Mouse (Mus musculus): Measurements from ENCODE around the gene Saa2. TPM values are rescaled to one million over a fixed set of nuclear protein-coding genes. Genes with fewer than 3 reads are reported as not detected.

The Saa2 gene
- not detected for polyA plus RNA-seq (2015; fragmentation: Illumina TruSeq; extraction: RNeasy Lipid Tissue Mini Kit (QIAGEN cat#74804); ENCODE audit: insufficient read depth, low replicate concordance)

DNA sequence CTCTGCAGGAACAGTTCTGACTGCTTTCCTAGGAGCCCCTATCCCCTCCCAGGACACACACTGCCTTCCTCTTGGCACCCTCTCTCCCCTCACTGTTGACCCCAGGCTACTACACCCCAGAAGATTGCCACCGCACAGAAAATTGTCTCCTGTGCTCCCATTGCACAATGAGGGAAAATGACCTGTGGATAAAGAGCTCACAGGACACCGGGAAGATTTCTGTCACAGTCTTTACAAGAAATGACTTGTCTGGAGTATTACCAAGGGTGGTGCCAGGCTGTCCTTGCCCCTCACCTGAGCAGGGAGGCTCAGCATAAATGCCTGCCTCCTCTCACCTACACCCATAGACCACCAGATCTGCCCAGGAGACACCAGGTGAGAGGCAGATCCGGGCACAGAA lies at the start of gene Saa2:
Gene Saa2, plus strand, starts transcription at position 301 of the 400 bp plus-strand sequence.

DNA sequence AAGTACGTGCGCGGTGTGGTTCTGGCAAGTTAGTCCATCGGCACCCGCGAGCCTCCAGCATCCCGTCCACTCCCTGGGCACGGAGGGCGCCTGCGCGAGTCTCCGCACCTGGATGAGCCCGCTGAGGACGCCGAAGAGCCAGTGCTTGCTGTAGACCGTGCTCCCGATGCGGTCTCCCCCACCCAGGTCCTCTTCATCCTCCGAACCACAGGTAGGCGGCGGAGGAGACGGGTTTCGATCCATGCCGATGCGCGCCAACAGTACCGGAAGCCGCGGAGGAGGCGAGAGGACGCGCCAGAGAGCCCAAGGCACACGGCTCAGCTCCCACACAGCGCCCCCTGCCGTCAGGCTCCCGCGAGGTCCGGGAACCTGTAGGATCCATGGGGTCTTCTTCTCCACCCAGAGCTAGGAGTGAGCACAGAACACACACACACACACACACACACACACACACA lies 41.2 kb upstream of the Saa2 start, which contains the start of gene Saal1:
Gene Saal1, minus strand, starts transcription at position 291 of the 455 bp plus-strand sequence.

DNA sequence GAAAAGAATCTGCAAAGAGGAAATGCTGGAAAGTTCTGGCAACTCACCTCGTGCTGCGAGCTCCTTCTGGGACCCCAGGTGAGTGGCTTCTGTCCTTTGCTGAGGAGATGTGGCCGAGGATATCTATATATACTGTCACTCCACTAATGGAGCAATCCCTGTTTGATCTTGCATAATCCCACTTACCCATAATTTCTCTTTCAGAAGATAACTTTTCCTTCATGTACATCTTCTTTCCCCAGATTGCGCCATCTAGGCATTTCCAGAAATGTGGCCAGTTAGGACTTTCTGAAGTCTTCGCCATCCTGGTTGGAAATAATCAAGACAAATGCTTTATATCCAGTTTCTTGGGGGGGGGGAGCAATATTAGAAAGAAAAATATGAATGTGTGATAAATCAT lies 36.0 kb upstream of the Saa2 start, which contains the start of gene Saa3:
Gene Saa3, minus strand, starts transcription at position 101 of the 400 bp plus-strand sequence.

DNA sequence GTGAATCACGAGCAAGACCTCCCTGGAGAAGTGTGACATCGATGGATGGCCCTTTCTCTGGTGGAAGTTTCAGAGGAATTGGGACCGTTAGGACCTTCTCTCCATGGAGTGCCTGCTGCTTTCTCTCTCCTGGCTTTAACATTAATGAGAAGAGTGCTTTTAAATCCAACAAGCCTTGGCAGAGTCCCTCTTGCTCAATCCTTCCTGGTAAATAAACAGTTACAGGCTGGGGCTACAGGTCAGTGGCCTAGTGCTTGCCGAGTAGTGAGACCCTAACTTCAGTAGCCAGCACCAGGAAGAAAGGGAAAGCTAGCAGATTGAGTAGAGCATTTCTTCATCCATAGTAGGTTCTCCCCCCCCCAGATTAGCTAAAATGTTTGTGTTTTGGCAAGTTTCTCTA lies 19.1 kb upstream of the Saa2 start, which contains the start of gene Saa4:
Gene Saa4, minus strand, starts transcription at position 146 of the 400 bp plus-strand sequence.

DNA sequence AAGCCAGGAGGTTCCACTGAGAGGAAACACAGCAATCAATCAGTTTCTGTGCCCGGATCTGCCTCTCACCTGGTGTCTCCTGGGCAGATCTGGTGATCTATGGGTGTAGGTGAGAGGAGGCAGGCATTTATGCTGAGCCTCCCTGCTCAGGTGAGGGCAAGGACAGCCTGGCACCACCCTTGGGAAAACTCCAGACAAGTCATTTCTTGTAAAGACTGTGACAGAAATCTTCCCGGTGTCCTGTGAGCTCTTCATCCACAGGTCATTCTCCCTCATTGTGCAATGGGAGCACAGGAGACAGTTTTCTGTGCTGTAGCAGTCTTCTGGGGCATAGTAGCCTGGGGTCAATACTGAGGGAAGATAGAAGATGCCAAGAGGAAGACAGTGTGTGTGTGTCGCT lies 8.7 kb upstream of the Saa2 start, which contains the start of gene Saa1:
Gene Saa1, minus strand, starts transcription at position 101 of the 400 bp plus-strand sequence.

DNA sequence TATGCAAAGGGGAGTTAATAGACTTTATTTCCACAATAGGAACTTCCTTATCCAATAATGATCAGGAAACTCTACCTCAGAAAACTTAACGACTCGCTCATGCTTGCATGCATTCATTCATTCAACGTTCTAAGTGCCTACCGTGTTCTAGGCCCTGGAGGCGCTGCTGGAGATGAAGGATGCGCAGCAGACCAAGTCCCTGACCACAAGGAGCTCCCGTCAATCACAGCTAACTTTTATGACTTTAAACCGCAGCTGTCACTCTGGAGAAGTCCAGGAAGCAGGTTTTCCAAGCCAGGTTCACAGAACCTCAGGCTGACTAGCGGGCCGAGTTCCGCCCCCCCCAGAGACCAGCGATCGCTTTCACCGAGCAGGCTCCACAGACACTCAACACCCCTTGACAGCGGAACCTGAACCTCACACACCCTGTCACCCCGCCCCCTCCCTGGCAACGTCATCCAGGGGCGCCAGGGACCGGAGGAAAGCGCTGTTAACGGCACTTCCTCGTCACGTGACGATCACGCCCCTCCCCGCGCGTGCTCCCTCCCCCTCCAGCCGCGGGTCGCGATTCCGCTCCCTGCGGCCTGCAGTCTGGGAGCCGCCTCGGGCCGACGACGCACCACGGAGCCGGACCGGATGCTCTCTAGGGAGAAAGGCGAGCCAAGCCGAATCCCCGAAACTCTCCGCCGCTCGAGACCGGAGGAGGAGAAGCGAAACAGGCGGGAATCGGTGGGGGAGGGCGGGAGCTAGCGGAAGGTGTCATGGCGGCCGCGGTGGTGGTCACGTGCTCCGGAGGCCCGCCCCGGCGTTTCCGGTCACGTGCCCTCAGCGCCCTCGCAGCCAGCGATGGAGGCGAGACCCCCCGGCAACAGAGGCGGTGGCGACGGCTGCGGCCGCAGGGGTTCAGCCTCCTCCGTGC lies 44.0 kb downstream of the Saa2 start, which contains the start of the genes Hps5 and Gtf2h1:
Gene Hps5, minus strand, starts transcription at position 778 of the 919 bp plus-strand sequence.
Gene Gtf2h1, plus strand, starts transcription at position 817 of the 919 bp plus-strand sequence.

Other genes starting within 250 kb of the Saa2 start
- 7.7 TPM for gene Sergef, start 112.0 kb upstream of the Saa2 start, polyA plus RNA-seq (2015; fragmentation: Illumina TruSeq; extraction: RNeasy Lipid Tissue Mini Kit (QIAGEN cat#74804); ENCODE audit: insufficient read depth, low replicate concordance)
- gene Tph1, start 79.3 kb upstream of the Saa2 start, polyA plus RNA-seq (2015; fragmentation: Illumina TruSeq; extraction: RNeasy Lipid Tissue Mini Kit (QIAGEN cat#74804); ENCODE audit: insufficient read depth, low replicate concordance): 0.19 TPM
- gene Saal1, start 41.1 kb upstream of the Saa2 start, polyA plus RNA-seq (2015; fragmentation: Illumina TruSeq; extraction: RNeasy Lipid Tissue Mini Kit (QIAGEN cat#74804); ENCODE audit: insufficient read depth, low replicate concordance): 12.1 TPM
- 1.1 TPM for gene Saa3, start 36.1 kb upstream of the Saa2 start, polyA plus RNA-seq (2015; fragmentation: Illumina TruSeq; extraction: RNeasy Lipid Tissue Mini Kit (QIAGEN cat#74804); ENCODE audit: insufficient read depth, low replicate concordance)
- gene Saa4, start 19.2 kb upstream of the Saa2 start, polyA plus RNA-seq (2015; fragmentation: Illumina TruSeq; extraction: RNeasy Lipid Tissue Mini Kit (QIAGEN cat#74804); ENCODE audit: insufficient read depth, low replicate concordance): not detected
- gene Saa1, start 8.8 kb upstream of the Saa2 start, polyA plus RNA-seq (2015; fragmentation: Illumina TruSeq; extraction: RNeasy Lipid Tissue Mini Kit (QIAGEN cat#74804); ENCODE audit: insufficient read depth, low replicate concordance): not detected
- gene Hps5, start 44.3 kb downstream of the Saa2 start, polyA plus RNA-seq (2015; fragmentation: Illumina TruSeq; extraction: RNeasy Lipid Tissue Mini Kit (QIAGEN cat#74804); ENCODE audit: insufficient read depth, low replicate concordance): 62.5 TPM
- 56.3 TPM for gene Gtf2h1, start 44.3 kb downstream of the Saa2 start, polyA plus RNA-seq (2015; fragmentation: Illumina TruSeq; extraction: RNeasy Lipid Tissue Mini Kit (QIAGEN cat#74804); ENCODE audit: insufficient read depth, low replicate concordance)
- gene Ldha, start 89.7 kb downstream of the Saa2 start, polyA plus RNA-seq (2015; fragmentation: Illumina TruSeq; extraction: RNeasy Lipid Tissue Mini Kit (QIAGEN cat#74804); ENCODE audit: insufficient read depth, low replicate concordance): 238 TPM
- gene Ldhc, start 109.4 kb downstream of the Saa2 start, polyA plus RNA-seq (2015; fragmentation: Illumina TruSeq; extraction: RNeasy Lipid Tissue Mini Kit (QIAGEN cat#74804); ENCODE audit: insufficient read depth, low replicate concordance): not detected
- 96.7 TPM for gene Tsg101, start 168.2 kb downstream of the Saa2 start, polyA plus RNA-seq (2015; fragmentation: Illumina TruSeq; extraction: RNeasy Lipid Tissue Mini Kit (QIAGEN cat#74804); ENCODE audit: insufficient read depth, low replicate concordance)
- 11.0 TPM for gene Uevld, start 206.7 kb downstream of the Saa2 start, polyA plus RNA-seq (2015; fragmentation: Illumina TruSeq; extraction: RNeasy Lipid Tissue Mini Kit (QIAGEN cat#74804); ENCODE audit: insufficient read depth, low replicate concordance)
- gene Gm9999, start 231.8 kb downstream of the Saa2 start, polyA plus RNA-seq (2015; fragmentation: Illumina TruSeq; extraction: RNeasy Lipid Tissue Mini Kit (QIAGEN cat#74804); ENCODE audit: insufficient read depth, low replicate concordance): not detected